Mouse (Mus musculus) midbrain, embryonic 11.5 days (tissue): ENCODE results near the gene Dclre1b. TPM values are rescaled to one million over a fixed set of nuclear protein-coding genes. Genes with fewer than 3 reads are reported as not detected.
"Not testable (repeated sequence)": the region's sequence is repeated elsewhere in the genome, so short reads cannot be mapped to it uniquely, and the experiment has no call there.

ENCODE experiments used
- ATAC-seq: fragments of 200-750 bp; cut with Nextera tagmentation; 2 replicates; pipeline ENCODE4 v1.8.0; 2017; ENCODE audit warnings: moderate TSS enrichment, moderate library complexity; ENCODE audit not compliant: low FRiP score
- DNase-seq: peaks from one replicate; pipeline ENCODE4 v3.0.0; 2015; ENCODE audit warnings: low spot score; ENCODE audit errors: missing footprints
- H3K27ac ChIP-seq: fragments of 300-500 bp; sonication (generic); 2 replicates; pipeline ENCODE4 v1.5.1; 2014; ENCODE audit warnings: low read depth, low read length
- H3K27me3 ChIP-seq: fragments of 300-500 bp; sonication (generic); 2 replicates; pipeline ENCODE4 v1.6.1; 2014; ENCODE audit warnings: mild to moderate bottlenecking, low read length, moderate library complexity, mixed read lengths; ENCODE audit not compliant: control insufficient read depth, insufficient read depth
- H3K36me3 ChIP-seq: fragments of 300-500 bp; sonication (generic); 2 replicates; pipeline ENCODE4 v1.6.1; 2014; ENCODE audit warnings: mild to moderate bottlenecking, low read length, moderate library complexity, mixed read lengths; ENCODE audit not compliant: control insufficient read depth, insufficient read depth
- H3K4me1 ChIP-seq: fragments of 300-500 bp; sonication (generic); 2 replicates; pipeline ENCODE4 v1.6.1; 2014; ENCODE audit warnings: low read length; ENCODE audit not compliant: control insufficient read depth, insufficient read depth
- H3K4me2 ChIP-seq: fragments of 300-500 bp; sonication (generic); 2 replicates; pipeline ENCODE4 v1.6.1; 2014; ENCODE audit warnings: mild to moderate bottlenecking, moderate library complexity
- H3K4me3 ChIP-seq: fragments of 300-500 bp; sonication (generic); 2 replicates; pipeline ENCODE4 v1.5.1; 2014; ENCODE audit warnings: low read depth, low read length
- H3K9ac ChIP-seq: fragments of 300-500 bp; sonication (generic); 2 replicates; pipeline ENCODE4 v1.6.1; 2014; ENCODE audit warnings: low read length
- H3K9me3 ChIP-seq: fragments of 300-500 bp; sonication (generic); 2 replicates; pipeline ENCODE4 v1.6.1; 2016; ENCODE audit warnings: low read length; ENCODE audit not compliant: control insufficient read depth
- WGBS: fragments of 180-500 bp; shearing (Covaris S2); extraction: QIAGEN DNeasy Blood & Tissue Kit; methylation state at CpG from one replicate; pipeline ENCODE4 v1.1.7; 2014; 5-methylcytosine and 5-hydroxymethylcytosine counted together
- polyA plus RNA-seq: library from polyadenylated mRNA; unstranded; fragments of >200 nt; fragmentation: Nextera tagmentation; extraction: Ambion mirVana; gene quantifications from 2 replicates; pipeline ENCODE4 v1.2.1, GENCODE M21; 2014

The Dclre1b gene
- polyA plus RNA-seq, 1 experiment from 2014 or later: 36.3 TPM

DNA sequence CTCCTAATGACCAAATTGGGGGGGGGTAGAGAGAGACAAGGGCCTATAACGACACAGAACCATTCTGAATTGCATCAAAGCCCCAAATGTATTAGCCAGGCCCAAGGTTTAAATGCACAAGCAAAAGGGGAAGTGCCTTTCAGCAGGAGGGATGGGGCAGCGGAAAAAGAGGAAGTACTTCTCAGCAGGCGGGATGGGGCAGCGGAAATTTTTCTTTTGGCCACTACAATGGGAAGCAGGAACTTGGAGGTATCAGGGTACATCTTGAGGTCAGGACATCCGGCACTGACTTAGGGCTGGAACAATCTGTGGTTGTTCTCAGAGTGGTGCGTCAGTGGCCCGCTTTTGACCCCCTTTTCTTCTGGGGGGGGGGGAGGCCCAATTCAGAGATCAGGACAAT lies 31.7 kb upstream of the Dclre1b start:
- not testable (repeated sequence) for H3K9ac ChIP-seq, ATAC-seq, H3K27me3 ChIP-seq, H3K4me1 ChIP-seq, H3K27ac ChIP-seq, H3K4me2 ChIP-seq, H3K4me3 ChIP-seq, H3K36me3 ChIP-seq, H3K9me3 ChIP-seq, DNase-seq
- WGBS: 87% methylated on average over 7 of the region's 7 CpGs

DNA sequence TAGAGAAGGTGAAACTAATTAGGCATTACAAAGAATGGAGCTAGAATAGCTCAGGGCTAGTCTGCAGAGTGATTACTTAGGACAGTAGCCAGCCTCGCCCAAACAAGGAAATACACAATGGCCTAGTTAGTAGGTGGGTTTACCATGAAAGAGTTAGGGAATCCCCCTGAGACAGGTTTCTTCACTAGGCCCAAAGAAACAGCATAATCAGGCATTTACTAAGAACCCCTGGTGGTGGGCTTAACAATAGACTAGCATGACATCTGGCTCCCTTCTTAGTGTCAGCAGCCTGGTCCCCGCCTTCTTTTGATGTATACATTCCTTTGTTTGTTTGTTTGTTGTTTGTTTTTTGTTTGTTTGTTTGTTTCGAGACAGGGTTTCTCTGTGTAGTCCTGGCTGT lies 31.0 kb upstream of the Dclre1b start:
- not testable (repeated sequence) for H3K27ac ChIP-seq, H3K27me3 ChIP-seq, H3K9ac ChIP-seq, H3K4me2 ChIP-seq, DNase-seq, H3K4me1 ChIP-seq, H3K4me3 ChIP-seq, H3K9me3 ChIP-seq, H3K36me3 ChIP-seq, ATAC-seq
- 74% methylated on average over 3 of the region's 3 CpGs for WGBS

DNA sequence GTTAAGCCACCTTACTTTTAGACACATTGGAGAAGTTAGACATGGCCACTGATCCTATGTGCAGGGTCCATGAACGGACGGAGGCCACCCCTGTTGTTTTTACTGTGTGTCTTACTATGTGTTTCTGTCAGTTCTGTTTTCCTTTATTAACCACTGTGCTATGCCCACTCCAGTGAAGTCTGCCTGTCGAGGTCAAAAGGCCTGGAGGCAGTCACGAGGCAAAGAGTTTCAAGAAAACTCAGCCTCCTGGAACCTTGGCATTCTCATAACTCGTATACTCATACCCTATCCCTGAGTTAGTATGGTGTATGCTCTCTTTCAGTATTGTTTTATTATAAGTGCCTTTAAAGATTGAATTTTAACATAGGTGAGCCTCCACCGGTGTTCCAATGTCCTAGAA lies 30.5 kb upstream of the Dclre1b start:
- no peak overlapping the region for H3K27ac ChIP-seq
- no peaks in the 10 kb centered on the region for H3K27me3 ChIP-seq
- 88% methylated on average over 6 of the region's 6 CpGs for WGBS
- no peaks in the 10 kb centered on the region for H3K36me3 ChIP-seq
- no peak overlapping the region for H3K4me2 ChIP-seq
- no peaks in the 10 kb centered on the region for H3K9me3 ChIP-seq
- H3K4me1 ChIP-seq: no peaks in the 10 kb centered on the region
- H3K9ac ChIP-seq: no peak overlapping the region
- H3K4me3 ChIP-seq: no peak overlapping the region
- ATAC-seq: no peak
- DNase-seq: no peak

DNA sequence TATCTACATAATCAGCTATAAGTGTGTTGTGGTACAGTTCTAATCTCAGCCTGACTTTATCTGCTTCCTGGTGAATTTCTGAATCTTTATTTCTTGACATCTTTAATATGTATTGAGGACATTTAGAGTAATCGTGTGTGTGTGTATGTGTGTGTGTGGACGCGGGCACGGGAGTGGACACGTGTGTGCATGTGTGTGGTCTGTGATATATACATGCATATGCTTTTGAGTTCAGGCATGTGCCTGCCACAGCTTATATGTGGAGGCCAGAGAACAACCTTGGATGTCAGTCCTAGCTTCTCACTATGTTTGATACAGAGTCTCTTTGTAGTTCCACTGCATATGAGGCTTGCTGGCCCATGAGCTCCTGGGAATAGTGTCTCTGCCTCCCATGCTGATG lies 27.2 kb upstream of the Dclre1b start:
- H3K36me3 ChIP-seq: no peaks in the 10 kb centered on the region
- no peak overlapping the region for H3K4me2 ChIP-seq
- no peak overlapping the region for H3K27ac ChIP-seq
- no peak for ATAC-seq
- H3K9ac ChIP-seq: no peak overlapping the region
- no peak overlapping the region for H3K4me3 ChIP-seq
- 96% methylated on average over 5 of the region's 5 CpGs for WGBS
- H3K4me1 ChIP-seq: no peaks in the 10 kb centered on the region
- no peaks in the 10 kb centered on the region for H3K9me3 ChIP-seq
- no peaks in the 10 kb centered on the region for H3K27me3 ChIP-seq
- no peak for DNase-seq

DNA sequence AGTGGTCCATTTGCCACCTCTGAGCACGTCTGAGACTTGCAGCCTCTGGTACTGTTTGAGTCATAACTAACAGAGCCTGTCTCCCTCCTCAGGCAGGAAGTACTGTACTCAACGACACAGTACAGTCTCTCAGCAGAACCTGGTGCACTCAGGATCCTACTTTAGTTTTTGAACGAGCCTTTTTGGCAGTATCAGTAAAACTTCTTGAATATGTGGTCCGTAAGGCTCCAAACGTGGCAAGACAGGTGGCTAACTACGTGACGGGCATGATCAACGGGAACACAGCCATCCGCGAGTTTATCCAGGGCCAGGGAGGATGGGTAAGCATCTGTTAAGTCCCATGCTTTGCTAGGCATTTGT lies 26.7 kb upstream of the Dclre1b start:
- no peak overlapping the region for H3K27ac ChIP-seq
- no peak overlapping the region for H3K4me3 ChIP-seq
- no peak overlapping the region for H3K4me2 ChIP-seq
- H3K9ac ChIP-seq: no peak overlapping the region
- no peaks in the 10 kb centered on the region for H3K27me3 ChIP-seq
- H3K36me3 ChIP-seq: no peaks in the 10 kb centered on the region
- no peaks in the 10 kb centered on the region for H3K4me1 ChIP-seq
- ATAC-seq (no peak), DNase-seq (no peak)
- 87% methylated on average over 10 of the region's 10 CpGs for WGBS
- no peaks in the 10 kb centered on the region for H3K9me3 ChIP-seq

DNA sequence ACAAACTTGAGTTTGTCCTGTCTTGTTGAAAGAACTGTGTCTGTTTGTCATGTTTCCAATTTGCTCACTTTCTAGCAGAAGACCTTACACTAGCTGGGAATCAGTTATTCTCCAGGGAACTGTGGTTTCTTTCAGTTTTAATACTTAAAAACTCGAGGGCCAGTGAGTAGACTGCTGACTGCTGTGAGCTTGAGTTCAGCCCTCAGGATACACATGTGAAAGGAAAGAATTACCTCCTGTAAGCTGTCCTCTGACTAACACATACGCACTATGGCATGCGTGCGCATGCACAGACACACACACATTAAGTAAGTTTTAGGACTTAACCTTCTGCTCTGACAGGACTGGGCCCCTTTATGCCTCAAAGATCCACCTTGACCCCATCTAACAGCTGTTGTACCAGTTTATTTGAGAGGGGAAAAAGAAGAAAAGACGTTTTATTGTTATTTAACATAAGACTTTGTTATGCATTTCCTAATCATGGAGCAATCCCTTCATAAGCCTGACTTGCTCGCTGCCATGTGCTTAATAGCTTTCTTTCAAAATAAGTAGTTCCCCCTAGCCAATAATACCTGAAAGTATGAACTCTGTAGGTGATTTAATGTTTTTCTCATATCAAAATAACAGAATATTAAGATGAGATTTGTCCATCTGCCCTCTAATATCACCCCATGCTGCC lies 26.2 kb upstream of the Dclre1b start:
- DNase-seq: no peak
- Histone ChIP-seq H3K4me2 (no peak overlapping the region), H3K9me3 (no peaks in the 10 kb centered on the region), H3K4me1 (no peaks in the 10 kb centered on the region), H3K36me3 (no peaks in the 10 kb centered on the region), H3K27me3 (no peaks in the 10 kb centered on the region), H3K4me3 (no peak overlapping the region), H3K27ac (no peak overlapping the region), H3K9ac (no peak overlapping the region)
- WGBS: 77% methylated on average over 6 of the region's 6 CpGs
- ATAC-seq: no peak

DNA sequence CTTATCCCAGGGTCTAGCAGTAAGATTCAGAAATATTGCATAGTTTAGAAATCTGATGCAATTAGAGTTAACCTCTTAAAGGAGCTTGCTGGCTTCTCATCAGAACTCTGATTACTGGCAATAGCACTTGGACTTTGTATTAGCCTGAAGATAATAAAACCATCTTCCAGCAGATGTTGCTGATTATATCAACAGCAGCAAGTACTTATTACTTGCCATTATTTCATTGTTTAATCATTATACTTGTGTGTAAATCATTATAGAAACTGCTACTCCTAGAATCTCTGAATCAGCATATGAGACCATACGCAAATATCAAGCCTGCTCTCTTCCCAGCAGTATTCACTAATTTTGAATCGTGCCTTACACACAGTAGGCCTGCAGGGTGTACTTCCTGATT lies 24.8 kb upstream of the Dclre1b start:
- no peak overlapping the region for H3K4me3 ChIP-seq
- H3K27me3 ChIP-seq: no peaks in the 10 kb centered on the region
- no peaks in the 10 kb centered on the region for H3K4me1 ChIP-seq
- ATAC-seq: no peak
- WGBS: 93% methylated on average over 2 of the region's 2 CpGs
- H3K27ac ChIP-seq: no peak overlapping the region
- H3K9ac ChIP-seq: no peak overlapping the region
- no peak overlapping the region for H3K4me2 ChIP-seq
- H3K36me3 ChIP-seq: no peaks in the 10 kb centered on the region
- DNase-seq: no peak
- no peaks in the 10 kb centered on the region for H3K9me3 ChIP-seq

DNA sequence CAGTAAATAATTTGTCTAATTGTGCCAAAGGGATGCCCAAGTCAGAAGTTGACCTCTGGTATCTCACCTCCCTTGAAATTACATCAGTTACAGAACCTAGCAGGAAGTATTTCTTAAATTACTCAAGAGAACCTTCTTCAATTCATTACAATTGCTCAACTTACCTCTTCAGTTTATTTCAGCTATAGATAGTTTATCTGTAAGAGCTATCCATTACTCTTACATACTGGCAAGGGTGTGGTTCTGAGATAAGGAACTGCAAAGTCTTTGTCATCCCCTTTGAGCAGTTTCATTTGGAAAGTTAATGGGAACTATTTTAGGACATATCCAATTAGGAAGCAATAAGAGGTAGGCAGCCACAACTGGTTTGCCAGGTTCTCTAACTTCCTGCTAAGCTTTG lies 23.2 kb upstream of the Dclre1b start, which contains the start of gene Bcl2l15:
Bcl2l15 (plus strand) TSS at position 176 of the 400 bp plus-strand sequence.
- Histone ChIP-seq H3K9ac (no peak within 1 kb of the TSS), H3K4me3 (no peak within 1 kb of the TSS), H3K36me3 (no peaks in the 10 kb centered on the region), H3K4me2 (no peak within 1 kb of the TSS), H3K27me3 (no peaks in the 10 kb centered on the region), H3K27ac (no peak within 1 kb of the TSS), H3K9me3 (no peaks in the 10 kb centered on the region), H3K4me1 (no peaks in the 10 kb centered on the region)
- DNase-seq (no peak), ATAC-seq (no peak)

DNA sequence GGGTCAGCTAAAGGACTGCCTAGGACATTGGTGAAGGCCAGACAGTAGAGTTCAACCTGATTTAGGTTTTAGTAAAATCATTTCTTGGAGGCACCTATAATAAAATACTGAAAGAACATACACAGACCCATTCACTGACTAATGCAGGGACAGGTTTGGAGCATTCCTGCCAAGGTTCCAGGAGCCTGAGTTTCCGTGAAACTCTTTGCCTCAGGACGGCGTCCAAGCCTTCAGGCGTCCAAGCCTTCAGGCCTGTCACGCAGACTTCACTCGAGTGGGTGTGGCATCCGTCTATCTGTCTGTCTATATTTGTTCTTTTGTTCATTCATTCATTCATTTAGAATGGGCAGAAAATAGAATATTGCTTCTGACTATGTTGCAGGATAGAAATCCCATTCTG lies 21.9 kb upstream of the Dclre1b start:
- no peak overlapping the region for H3K4me3 ChIP-seq
- H3K9ac ChIP-seq: no peak overlapping the region
- 89% methylated on average over 7 of the region's 7 CpGs for WGBS
- no peaks in the 10 kb centered on the region for H3K9me3 ChIP-seq
- H3K27ac ChIP-seq: no peak overlapping the region
- H3K27me3 ChIP-seq: no peaks in the 10 kb centered on the region
- DNase-seq (no peak), ATAC-seq (no peak)
- H3K36me3 ChIP-seq: no peaks in the 10 kb centered on the region
- H3K4me2 ChIP-seq: no peak overlapping the region
- no peaks in the 10 kb centered on the region for H3K4me1 ChIP-seq
